Mouse (Mus musculus): ENCODE measurements around the gene Stra6. TPM values are rescaled to one million over a fixed set of nuclear protein-coding genes. Genes with fewer than 3 reads are reported as not detected.

The Stra6 gene
- polyA plus RNA-seq, 1 experiment, result 0.29 TPM

DNA sequence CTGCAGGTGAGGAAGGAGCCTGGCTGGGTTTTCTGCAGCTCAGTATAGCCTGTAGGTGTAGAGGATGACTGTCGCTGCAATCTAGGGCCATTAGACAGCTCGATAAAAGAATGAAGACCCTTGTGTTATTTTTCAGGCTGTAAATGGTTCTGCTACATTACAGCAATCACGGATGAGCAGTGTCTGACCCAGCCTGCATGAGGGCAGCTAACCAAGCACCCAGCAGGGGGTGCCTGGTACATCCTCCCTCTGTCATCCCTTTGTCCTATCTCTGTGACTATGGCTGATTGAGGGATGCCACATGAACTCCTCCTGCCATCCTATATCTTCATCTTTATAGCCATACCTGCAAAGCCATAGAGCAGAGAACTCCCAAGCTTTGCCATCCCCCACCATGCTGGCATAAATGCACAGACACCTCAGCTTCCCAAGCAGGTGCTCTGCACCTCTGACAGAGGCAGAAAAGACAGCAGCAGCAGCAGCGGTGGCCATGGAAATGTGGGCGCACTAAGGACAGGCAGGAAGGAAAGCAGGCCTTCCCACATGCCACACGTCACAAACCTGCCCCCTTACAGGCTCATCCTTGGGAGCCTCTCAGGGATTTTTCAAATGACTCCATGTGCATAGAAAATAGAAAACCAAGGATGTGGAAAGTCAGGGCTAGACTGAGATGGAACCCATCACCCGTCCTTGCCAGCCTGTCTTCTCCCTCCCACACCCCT lies 23.9 kb downstream of the Stra6 start:
- H3K27me3 ChIP-seq (ENCODE audit: control insufficient read depth, insufficient read depth, insufficient read length), result peaks cover 53% of the 10 kb centered on the region
- H3K79me3 ChIP-seq (ENCODE audit: low read depth), result no peaks in the 10 kb centered on the region
- H3K79me2 ChIP-seq (ENCODE audit: control insufficient read depth, insufficient read depth), result no peaks in the 10 kb centered on the region
- H3K4me3 ChIP-seq (ENCODE audit: insufficient read depth, poor library complexity, severe bottlenecking), result no peak overlapping the region
- H3ac ChIP-seq (ENCODE audit: control insufficient read depth, insufficient read length, low read depth), result no peak overlapping the region
- no peak for TF ChIP-seq MAX (IDR thresholded peaks at IDR 0.05)
- TF ChIP-seq CTCF (IDR thresholded peaks at IDR 0.05; ENCODE audit: control insufficient read depth, insufficient read depth, insufficient read length), result no peak
- no peak for TF ChIP-seq FOSL1 (IDR thresholded peaks at IDR 0.05; ENCODE audit: insufficient read depth, low read length, poor library complexity, severe bottlenecking)
- no peak for TF ChIP-seq USF1 (IDR thresholded peaks at IDR 0.05; ENCODE audit: low read depth)
- no peak for TF ChIP-seq MYOG (IDR thresholded peaks at IDR 0.05; ENCODE audit: control insufficient read depth, extremely low read depth, insufficient read length)
- no peak for TF ChIP-seq CEBPB (IDR thresholded peaks at IDR 0.05; ENCODE audit: low read depth)
- no peak for TF ChIP-seq MYOD1 (IDR thresholded peaks at IDR 0.05; ENCODE audit: control insufficient read depth, insufficient read length, low read depth)
- H3K36me3 ChIP-seq (ENCODE audit: control insufficient read depth, insufficient read depth), result no peaks in the 10 kb centered on the region

DNA sequence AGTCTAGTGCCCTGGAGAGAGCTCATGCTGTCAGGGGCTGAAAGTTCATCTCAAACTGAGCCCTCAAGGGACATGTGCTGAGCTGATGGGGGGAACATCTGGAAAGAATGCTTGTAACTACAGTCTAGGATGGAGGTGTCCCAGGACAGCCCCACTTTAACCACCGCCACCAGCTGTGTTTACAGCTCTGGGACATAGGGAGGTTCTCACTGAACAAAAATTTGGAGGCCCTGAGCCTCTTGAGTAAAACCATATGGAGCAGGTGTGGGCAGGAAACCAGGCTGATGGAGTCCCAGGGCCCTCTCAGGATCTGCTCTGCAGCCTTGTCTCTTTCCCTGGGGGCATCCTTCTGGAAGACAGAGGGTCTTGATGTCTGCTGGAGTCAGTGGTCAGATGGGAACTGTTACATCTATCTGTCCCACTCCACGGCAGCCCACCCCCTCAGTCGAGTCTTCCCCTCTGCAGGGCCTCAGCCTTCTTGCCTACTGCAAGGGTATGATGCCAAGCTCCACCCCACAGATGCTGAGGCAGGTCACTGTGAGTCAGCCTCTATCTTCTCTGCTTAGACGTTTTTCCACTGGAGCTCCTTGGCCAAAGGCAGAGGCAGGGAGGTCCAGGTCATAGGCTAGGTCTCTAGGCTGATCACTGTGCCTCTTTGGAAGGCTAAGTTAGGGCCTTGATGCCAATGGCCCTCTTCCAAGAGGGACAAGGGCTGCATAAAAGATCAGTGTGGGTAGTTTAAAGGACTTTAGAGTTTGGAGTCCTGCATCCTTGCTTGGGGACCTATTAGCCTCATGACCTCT lies 28.2 kb downstream of the Stra6 start:
- Histone ChIP-seq H3K36me3 (ENCODE audit: control insufficient read depth, insufficient read depth) (no peaks in the 10 kb centered on the region), H3K4me3 (ENCODE audit: insufficient read depth, poor library complexity, severe bottlenecking) (no peak overlapping the region), H3ac (ENCODE audit: control insufficient read depth, insufficient read length, low read depth) (no peak overlapping the region), H3K79me3 (ENCODE audit: low read depth) (no peaks in the 10 kb centered on the region), H3K27me3 (ENCODE audit: control insufficient read depth, insufficient read depth, insufficient read length) (peaks cover 21% of the 10 kb centered on the region), H3K79me2 (ENCODE audit: control insufficient read depth, insufficient read depth) (no peaks in the 10 kb centered on the region)
- TF ChIP-seq FOSL1 (IDR thresholded peaks at IDR 0.05; ENCODE audit: insufficient read depth, low read length, poor library complexity, severe bottlenecking), result no peak

DNA sequence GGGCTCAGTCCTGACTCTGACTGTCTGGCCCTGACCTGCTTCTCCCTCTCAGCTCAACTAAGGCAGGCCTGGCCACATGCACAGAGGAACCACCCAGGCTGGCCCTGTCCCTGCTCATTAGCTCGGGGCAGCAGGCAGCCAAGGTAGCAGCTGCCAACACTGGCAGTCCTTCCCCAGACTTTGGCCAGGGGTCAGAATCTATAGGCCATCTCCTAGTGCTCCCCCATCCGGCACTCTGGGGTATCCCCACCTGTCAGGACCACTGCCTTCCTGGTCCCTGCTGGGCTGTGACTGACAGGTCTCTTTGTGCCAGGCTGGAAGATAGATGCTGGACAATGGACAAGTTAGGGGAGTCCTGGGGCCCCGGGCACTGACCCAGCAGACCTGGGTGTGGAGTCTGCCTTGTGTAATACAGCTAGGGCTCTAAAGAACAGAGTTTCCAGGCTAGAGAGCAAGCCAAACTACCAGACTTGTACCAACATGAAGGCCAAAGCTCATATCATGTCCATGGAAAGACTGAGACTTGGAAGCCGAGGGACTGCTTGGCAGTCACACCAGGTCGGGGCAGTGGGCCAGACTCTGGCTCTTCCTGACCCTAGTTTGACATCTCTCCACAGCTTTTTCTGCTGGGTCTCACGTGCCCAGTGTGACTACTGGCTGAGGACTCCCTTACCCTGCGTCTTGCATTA lies 29.1 kb downstream of the Stra6 start:
- H3K27me3 ChIP-seq (ENCODE audit: control insufficient read depth, insufficient read depth, insufficient read length), result peaks cover 18% of the 10 kb centered on the region
- no peaks in the 10 kb centered on the region for H3K79me2 ChIP-seq (ENCODE audit: control insufficient read depth, insufficient read depth)
- H3K4me3 ChIP-seq (ENCODE audit: insufficient read depth, poor library complexity, severe bottlenecking), result no peak overlapping the region
- no peak for TF ChIP-seq USF1 (IDR thresholded peaks at IDR 0.05; ENCODE audit: low read depth)
- no peak for TF ChIP-seq MYOG (IDR thresholded peaks at IDR 0.05; ENCODE audit: control insufficient read depth, extremely low read depth, insufficient read length)
- no peak for TF ChIP-seq CTCF (IDR thresholded peaks at IDR 0.05; ENCODE audit: control insufficient read depth, insufficient read depth, insufficient read length)
- TF ChIP-seq MAX (IDR thresholded peaks at IDR 0.05), result no peak
- TF ChIP-seq FOSL1 (IDR thresholded peaks at IDR 0.05; ENCODE audit: insufficient read depth, low read length, poor library complexity, severe bottlenecking), result no peak
- no peak for TF ChIP-seq MYOD1 (IDR thresholded peaks at IDR 0.05; ENCODE audit: control insufficient read depth, insufficient read length, low read depth)
- TF ChIP-seq CEBPB (IDR thresholded peaks at IDR 0.05; ENCODE audit: low read depth), result no peak
- H3ac ChIP-seq (ENCODE audit: control insufficient read depth, insufficient read length, low read depth), result no peak overlapping the region
- H3K36me3 ChIP-seq (ENCODE audit: control insufficient read depth, insufficient read depth), result no peaks in the 10 kb centered on the region
- H3K79me3 ChIP-seq (ENCODE audit: low read depth), result no peaks in the 10 kb centered on the region

DNA sequence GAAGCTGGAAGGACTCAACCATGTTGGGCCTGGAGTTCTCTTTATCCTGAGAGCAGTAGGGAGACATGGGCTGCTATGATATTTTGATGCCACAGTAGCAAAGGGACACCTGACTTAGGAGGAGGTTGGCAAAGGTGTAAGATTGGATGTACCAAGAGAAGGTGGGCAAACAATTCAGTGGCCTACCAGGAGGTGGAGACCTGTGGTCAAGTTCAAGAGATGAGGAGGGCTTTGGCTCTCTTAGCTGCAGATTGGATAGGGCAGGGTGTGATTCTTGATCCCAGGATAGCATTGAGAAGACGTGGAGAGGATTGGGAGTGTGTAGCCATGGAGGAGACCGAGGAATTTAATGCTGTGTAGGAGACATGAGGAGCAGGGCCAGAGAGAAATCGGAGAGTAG lies 30.2 kb downstream of the Stra6 start:
- H3K79me2 ChIP-seq (ENCODE audit: control insufficient read depth, insufficient read depth), result no peaks in the 10 kb centered on the region
- peaks cover 12% of the 10 kb centered on the region for H3K27me3 ChIP-seq (ENCODE audit: control insufficient read depth, insufficient read depth, insufficient read length)
- no peaks in the 10 kb centered on the region for H3K79me3 ChIP-seq (ENCODE audit: low read depth)
- no peaks in the 10 kb centered on the region for H3K36me3 ChIP-seq (ENCODE audit: control insufficient read depth, insufficient read depth)
- H3K4me3 ChIP-seq (ENCODE audit: insufficient read depth, poor library complexity, severe bottlenecking), result no peak overlapping the region
- TF ChIP-seq MYOG (IDR thresholded peaks at IDR 0.05; ENCODE audit: control insufficient read depth, extremely low read depth, insufficient read length) (no peak), CTCF (IDR thresholded peaks at IDR 0.05; ENCODE audit: control insufficient read depth, insufficient read depth, insufficient read length) (no peak), CEBPB (IDR thresholded peaks at IDR 0.05; ENCODE audit: low read depth) (no peak), MYOD1 (IDR thresholded peaks at IDR 0.05; ENCODE audit: control insufficient read depth, insufficient read length, low read depth) (no peak), USF1 (IDR thresholded peaks at IDR 0.05; ENCODE audit: low read depth) (no peak), MAX (IDR thresholded peaks at IDR 0.05) (no peak), FOSL1 (IDR thresholded peaks at IDR 0.05; ENCODE audit: insufficient read depth, low read length, poor library complexity, severe bottlenecking) (no peak)
- H3ac ChIP-seq (ENCODE audit: control insufficient read depth, insufficient read length, low read depth), result no peak overlapping the region

DNA sequence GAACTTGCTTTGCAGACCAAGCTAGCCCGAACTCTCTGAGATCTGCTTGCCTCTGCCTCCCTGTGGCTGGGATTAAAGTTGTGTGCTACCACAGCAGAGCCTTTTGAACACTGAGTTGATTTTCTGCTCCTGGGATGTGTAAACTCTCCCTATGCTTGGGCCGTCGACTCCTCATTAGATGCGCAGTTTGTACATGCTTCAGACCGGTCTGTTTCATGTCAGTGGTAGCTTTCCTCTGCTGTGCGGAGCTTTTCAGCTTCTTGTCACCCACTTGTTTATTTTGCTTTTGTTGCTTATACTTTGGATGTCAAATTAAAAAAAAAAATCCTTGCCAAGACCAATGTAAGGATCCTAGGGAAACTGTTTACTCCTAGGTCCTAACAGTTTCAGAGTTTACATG lies 32.4 kb downstream of the Stra6 start:
- Histone ChIP-seq H3K79me2 (ENCODE audit: control insufficient read depth, insufficient read depth) (no peaks in the 10 kb centered on the region), H3K27me3 (ENCODE audit: control insufficient read depth, insufficient read depth, insufficient read length) (peaks cover 6% of the 10 kb centered on the region), H3ac (ENCODE audit: control insufficient read depth, insufficient read length, low read depth) (no peak overlapping the region), H3K4me3 (ENCODE audit: insufficient read depth, poor library complexity, severe bottlenecking) (no peak overlapping the region), H3K79me3 (ENCODE audit: low read depth) (no peaks in the 10 kb centered on the region), H3K36me3 (ENCODE audit: control insufficient read depth, insufficient read depth) (no peaks in the 10 kb centered on the region)
- TF ChIP-seq CEBPB (IDR thresholded peaks at IDR 0.05; ENCODE audit: low read depth), result no peak
- TF ChIP-seq MAX (IDR thresholded peaks at IDR 0.05), result no peak
- no peak for TF ChIP-seq USF1 (IDR thresholded peaks at IDR 0.05; ENCODE audit: low read depth)
- no peak for TF ChIP-seq MYOD1 (IDR thresholded peaks at IDR 0.05; ENCODE audit: control insufficient read depth, insufficient read length, low read depth)
- TF ChIP-seq MYOG (IDR thresholded peaks at IDR 0.05; ENCODE audit: control insufficient read depth, extremely low read depth, insufficient read length), result no peak
- TF ChIP-seq CTCF (IDR thresholded peaks at IDR 0.05; ENCODE audit: control insufficient read depth, insufficient read depth, insufficient read length), result no peak
- no peak for TF ChIP-seq FOSL1 (IDR thresholded peaks at IDR 0.05; ENCODE audit: insufficient read depth, low read length, poor library complexity, severe bottlenecking)
